Mouse (Mus musculus) heart, embryonic 10.5 days (tissue): ENCODE data around the gene Boc. TPM values are rescaled to one million over a fixed set of nuclear protein-coding genes. Genes with fewer than 3 reads are reported as not detected.

Experiments used
- DNase-seq: peaks from one replicate; pipeline ENCODE4 v3.0.0-alpha.2; 2017; ENCODE audit warnings: low spot score
- H3K27ac ChIP-seq: fragments of 300-500 bp; sonication (generic); 2 replicates; pipeline ENCODE4 v1.5.1; 2016; ENCODE audit warnings: mild to moderate bottlenecking
- H3K27me3 ChIP-seq: fragments of 300-500 bp; sonication (generic); 2 replicates; pipeline ENCODE4 v1.6.1; 2016; ENCODE audit warnings: mild to moderate bottlenecking; ENCODE audit not compliant: poor library complexity, insufficient read depth, severe bottlenecking
- H3K36me3 ChIP-seq: fragments of 300-500 bp; sonication (generic); 2 replicates; pipeline ENCODE4 v1.6.1; 2016; ENCODE audit warnings: mild to moderate bottlenecking, moderate library complexity
- H3K4me1 ChIP-seq: fragments of 300-500 bp; sonication (generic); 2 replicates; pipeline ENCODE4 v1.6.1; 2016; ENCODE audit warnings: mild to moderate bottlenecking
- H3K4me3 ChIP-seq: fragments of 300-500 bp; sonication (generic); 2 replicates; pipeline ENCODE4 v1.5.1; 2016; ENCODE audit warnings: mild to moderate bottlenecking, moderate library complexity
- H3K9me3 ChIP-seq: fragments of 300-500 bp; sonication (generic); 2 replicates; pipeline ENCODE4 v1.6.1; 2016; ENCODE audit warnings: mild to moderate bottlenecking, moderate library complexity
- WGBS: fragments of 180-500 bp; shearing (Covaris S2); methylation state at CpG from one replicate; pipeline ENCODE4 v1.1.7; 2016; 5-methylcytosine and 5-hydroxymethylcytosine counted together
- polyA plus RNA-seq: library from polyadenylated mRNA; unstranded; fragments of >200 nt; fragmentation: Nextera tagmentation; extraction: Ambion mirVana; gene quantifications from 2 replicates; pipeline ENCODE4 v1.2.1, GENCODE M21; 2016

Boc gene
- polyA plus RNA-seq, result 5.4 and 8.7 TPM in 2 replicates

GRCm38 (mm10) chr16:44558471-44559329, at the start of gene Boc:
Gene Boc (minus strand): TSS chr16:44558897.
- no peaks in the 10 kb centered on the region for H3K36me3 ChIP-seq
- DNase-seq, result peak; percentile 77
- peak within 1 kb of the TSS; percentile 93 for H3K27ac ChIP-seq
- WGBS, result under 1% methylated on average over 44 of the region's 46 CpGs
- no peaks in the 10 kb centered on the region for H3K27me3 ChIP-seq
- peak within 1 kb of the TSS; percentile 83 for H3K4me3 ChIP-seq
- H3K4me1 ChIP-seq, result peaks cover 5% of the 10 kb centered on the region; the same call in 1 of the 2 replicates
- no peaks in the 10 kb centered on the region for H3K9me3 ChIP-seq

- WGBS, result 82% methylated on average over 1 of the region's 1 CpGs
- Histone ChIP-seq H3K9me3 (no peaks in the 10 kb centered on the region), H3K4me1 (peaks cover 7% of the 10 kb centered on the region), H3K27me3 (no peaks in the 10 kb centered on the region), H3K4me3 (no peak overlapping the region), H3K36me3 (no peaks in the 10 kb centered on the region), H3K27ac (no peak overlapping the region)
- DNase-seq, result no peak
Measured at GRCm38 (mm10) chr16:44606643-44607042, 47.9 kb upstream of the Boc start.

GRCm38 (mm10) chr16:44604021-44604616, 45.4 kb upstream of the Boc start:
- no peaks in the 10 kb centered on the region for H3K27me3 ChIP-seq
- DNase-seq, result no peak
- WGBS, result 49% methylated on average over 9 of the region's 9 CpGs
- H3K36me3 ChIP-seq, result no peaks in the 10 kb centered on the region
- peaks cover 7% of the 10 kb centered on the region for H3K4me1 ChIP-seq
- H3K9me3 ChIP-seq, result no peaks in the 10 kb centered on the region
- H3K4me3 ChIP-seq, result no peak overlapping the region
- H3K27ac ChIP-seq, result no peak overlapping the region

GRCm38 (mm10) chr16:44601999-44602794, 43.5 kb upstream of the Boc start:
- no peaks in the 10 kb centered on the region for H3K27me3 ChIP-seq
- H3K9me3 ChIP-seq, result no peaks in the 10 kb centered on the region
- H3K36me3 ChIP-seq, result no peaks in the 10 kb centered on the region
- H3K4me3 ChIP-seq, result no peak overlapping the region
- 15% methylated on average over 8 of the region's 8 CpGs for WGBS
- H3K27ac ChIP-seq, result no peak overlapping the region
- H3K4me1 ChIP-seq, result peaks cover 15% of the 10 kb centered on the region
- no peak for DNase-seq

- no peak for DNase-seq
- no peak overlapping the region for H3K27ac ChIP-seq
- H3K9me3 ChIP-seq, result no peaks in the 10 kb centered on the region
- H3K36me3 ChIP-seq, result no peaks in the 10 kb centered on the region
- 37% methylated on average over 2 of the region's 2 CpGs for WGBS
- H3K4me1 ChIP-seq, result peaks cover 17% of the 10 kb centered on the region
- no peak overlapping the region for H3K4me3 ChIP-seq
- no peaks in the 10 kb centered on the region for H3K27me3 ChIP-seq
Measured at GRCm38 (mm10) chr16:44601182-44601581, 42.5 kb upstream of the Boc start.

- no peak for DNase-seq
- Histone ChIP-seq H3K4me3 (no peak overlapping the region), H3K9me3 (no peaks in the 10 kb centered on the region), H3K27me3 (no peaks in the 10 kb centered on the region), H3K36me3 (no peaks in the 10 kb centered on the region), H3K27ac (no peak overlapping the region), H3K4me1 (peaks cover 14% of the 10 kb centered on the region)
- 80% methylated on average over 2 of the region's 2 CpGs for WGBS
Measured at GRCm38 (mm10) chr16:44597106-44597806, 38.6 kb upstream of the Boc start.

- no peaks in the 10 kb centered on the region for H3K27me3 ChIP-seq
- H3K4me1 ChIP-seq, result no peaks in the 10 kb centered on the region
Measured at GRCm38 (mm10) chr16:44589506-44589905, 30.8 kb upstream of the Boc start.

GRCm38 (mm10) chr16:44579421-44580024, 20.8 kb upstream of the Boc start:
- WGBS, result 34% methylated on average over 15 of the region's 15 CpGs
- Histone ChIP-seq H3K27me3 (no peaks in the 10 kb centered on the region), H3K27ac (peak overlapping the region; percentile 59; the same call in 1 of the 2 replicates), H3K4me1 (peaks cover 8% of the 10 kb centered on the region; the same call in 1 of the 2 replicates), H3K9me3 (no peaks in the 10 kb centered on the region), H3K4me3 (no peak overlapping the region; the same call in 1 of the 2 replicates), H3K36me3 (no peaks in the 10 kb centered on the region)
- no peak for DNase-seq

More at GRCm38 (mm10) chr16:44589506-44589905, 30.8 kb upstream of the Boc start:
- H3K27ac ChIP-seq, result no peak overlapping the region
- H3K4me3 ChIP-seq, result no peak overlapping the region
- WGBS, result 63% methylated on average over 1 of the region's 1 CpGs
- DNase-seq, result no peak
- H3K36me3 ChIP-seq, result no peaks in the 10 kb centered on the region
- no peaks in the 10 kb centered on the region for H3K9me3 ChIP-seq

GRCm38 (mm10) chr16:44578551-44578950, 19.9 kb upstream of the Boc start:
- Histone ChIP-seq H3K36me3 (no peaks in the 10 kb centered on the region), H3K4me1 (peaks cover 8% of the 10 kb centered on the region; the same call in 1 of the 2 replicates), H3K9me3 (no peaks in the 10 kb centered on the region), H3K27me3 (no peaks in the 10 kb centered on the region), H3K4me3 (no peak overlapping the region), H3K27ac (no peak overlapping the region)
- no peak for DNase-seq
- 83% methylated on average over 1 of the region's 1 CpGs for WGBS

- H3K9me3 ChIP-seq, result no peaks in the 10 kb centered on the region
- DNase-seq, result peak; percentile 36
Measured at GRCm38 (mm10) chr16:44568056-44568455, 9.4 kb upstream of the Boc start.

GRCm38 (mm10) chr16:44565328-44566210, 6.9 kb upstream of the Boc start:
- WGBS, result 50% methylated on average over 22 of the region's 22 CpGs
- Histone ChIP-seq H3K9me3 (no peaks in the 10 kb centered on the region), H3K4me3 (no peak overlapping the region), H3K27me3 (no peaks in the 10 kb centered on the region), H3K36me3 (no peaks in the 10 kb centered on the region), H3K27ac (0 out of 2 replicates have a peak overlapping the region, but pooled peaks have one; percentile 6), H3K4me1 (0 out of 2 replicates have a peak, but pooled peaks cover 4% of the 10 kb centered on the region)
- peak; percentile 68 for DNase-seq

More at GRCm38 (mm10) chr16:44568056-44568455, 9.4 kb upstream of the Boc start:
- H3K4me3 ChIP-seq, result no peak overlapping the region
- H3K4me1 ChIP-seq, result 0 out of 2 replicates have a peak, but pooled peaks cover 4% of the 10 kb centered on the region
- no peak overlapping the region for H3K27ac ChIP-seq
- H3K27me3 ChIP-seq, result no peaks in the 10 kb centered on the region
- H3K36me3 ChIP-seq, result no peaks in the 10 kb centered on the region
